Mouse (Mus musculus): Measurements from ENCODE around the gene Neil1. TPM values are rescaled to one million over a fixed set of nuclear protein-coding genes. Genes with fewer than 3 reads are reported as not detected.

The Neil1 gene
- 2.7 and 4.4 TPM in 2 replicates for total RNA-seq (2023)

GRCm38 (mm10) chr9:57148144-57148878 is at the start of gene Neil1:
TSS of gene Neil1 (minus strand) at chr9:57148305.

GRCm38 (mm10) chr9:57158013-57158470 is 9.9 kb upstream of the Neil1 start, which contains the start of gene Commd4:
TSS of gene Commd4 (minus strand) at chr9:57158331.

GRCm38 (mm10) chr9:57130577-57131433 is 17.3 kb downstream of the Neil1 start, which contains the start of gene Man2c1:
TSS of gene Man2c1 (plus strand) at chr9:57130690.

Other genes starting within 250 kb of the Neil1 start
- gene Snx33, start 219.9 kb downstream of the Neil1 start, total RNA-seq (2023): 1.6 and 2.1 TPM in 2 replicates
- 24.1 and 25.3 TPM in 2 replicates for gene Imp3, start 210.8 kb downstream of the Neil1 start, total RNA-seq (2023)
- 2.2 and 2.4 TPM in 2 replicates for gene Snupn, start 197.4 kb downstream of the Neil1 start, total RNA-seq (2023)
- gene Ptpn9, start 153.4 kb downstream of the Neil1 start, total RNA-seq (2023): 17.8 and 27.1 TPM in 2 replicates
- gene Sin3a, start 76.3 kb downstream of the Neil1 start, total RNA-seq (2023): 66.1 and 69.5 TPM in 2 replicates
- 40.6 and 67.6 TPM in 2 replicates for gene Man2c1, start 17.6 kb downstream of the Neil1 start, total RNA-seq (2023)
- gene Commd4, start 10.0 kb upstream of the Neil1 start, total RNA-seq (2023): 41.1 and 58.4 TPM in 2 replicates
- not detected in 2 replicates for gene Trcg1, start 88.3 kb upstream of the Neil1 start, total RNA-seq (2023)
- 111 and 133 TPM in 2 replicates for gene 1700017B05Rik, start 114.3 kb upstream of the Neil1 start, total RNA-seq (2023)

All from neutrophil, adult 65 days (primary cell).